Comparison of ENCODE assay signal across 8 mouse cellular contexts in genomic region chr4:136309780-136310179, GRCm38 (mm10). TPM values are rescaled to one million over a fixed set of nuclear protein-coding genes. Genes with fewer than 3 reads are reported as not detected.
DNase-seq lines count a peak whose midpoint lies in the region; ATAC-seq and TF ChIP-seq lines count a peak whose summit lies in the region.

No protein-coding gene starts in this region.

- ATAC-seq in activated CD4-positive, CD25-positive, alpha-beta regulatory T cell, adult 4 months, result peak; percentile 60
- peak; percentile 75 for ATAC-seq in erythroblast, adult 5-6 weeks (replicated peaks; ENCODE audit: low FRiP score, poor library complexity, severe bottlenecking)
- ATAC-seq in hindbrain, embryonic 13.5 days (ENCODE audit: low FRiP score), result no peak

- 10% methylated on average over 11 of the region's 11 CpGs for WGBS in hindbrain, embryonic 13.5 days
- WGBS in liver, adult 2 months, result 2% methylated on average over 11 of the region's 11 CpGs

- peak overlapping the region; percentile 78 for H3K9ac ChIP-seq in hindbrain, embryonic 13.5 days
- H3K9ac ChIP-seq in liver, adult 2 months (ENCODE audit: low read depth, low read length), result no peak overlapping the region

- H3K4me3 ChIP-seq in hindbrain, embryonic 13.5 days, result peak overlapping the region; percentile 100
- H3K4me3 ChIP-seq in liver, adult 2 months (ENCODE audit: insufficient read depth, low read depth, low read length), result peak overlapping the region; percentile 88; the same call in 1 of the 2 replicates
- H3K4me3 ChIP-seq in testis, adult 2 months (ENCODE audit: control insufficient read depth, low read depth, low read length), result peak overlapping the region; percentile 91

- peaks cover 34% of the 10 kb centered on the region for H3K4me1 ChIP-seq in hindbrain, embryonic 13.5 days (replicated peaks)
- H3K4me1 ChIP-seq in liver, adult 2 months (ENCODE audit: control insufficient read depth, insufficient read depth, low read length), result peaks cover 8% of the 10 kb centered on the region
- H3K4me1 ChIP-seq in testis, adult 2 months (ENCODE audit: control insufficient read depth, insufficient read depth, low read length), result peaks cover 3% of the 10 kb centered on the region

- H3K79me2 ChIP-seq in liver, adult 2 months (ENCODE audit: control insufficient read depth, insufficient read depth, low read length), result peaks cover 15% of the 10 kb centered on the region; the same call in 1 of the 2 replicates

- no peak for TF ChIP-seq CTCF in liver, adult 2 months (IDR thresholded peaks at IDR 0.05; ENCODE audit: low read depth, low read length)
- no peak for TF ChIP-seq CTCF in testis, adult 2 months (IDR thresholded peaks at IDR 0.05; ENCODE audit: control insufficient read depth, insufficient read depth, insufficient replicate concordance, low read depth, low read length)

- no peak for TF ChIP-seq POLR2A in liver, adult 2 months (IDR thresholded peaks at IDR 0.05; ENCODE audit: extremely low read depth, insufficient read depth, low read length)
- TF ChIP-seq POLR2A in testis, adult 2 months (IDR thresholded peaks at IDR 0.05; ENCODE audit: control insufficient read depth, low read depth, low read length), result no peak

- peak overlapping the region; percentile 99 for H3K27ac ChIP-seq in hindbrain, embryonic 13.5 days
- peak overlapping the region; percentile 80 for H3K27ac ChIP-seq in liver, adult 2 months (replicated peaks; ENCODE audit: insufficient read depth, low read depth, low read length)
- peak overlapping the region; percentile 94 for H3K27ac ChIP-seq in testis, adult 2 months (ENCODE audit: control insufficient read depth, insufficient read depth, low read depth, low read length)

- H3K4me2 ChIP-seq in hindbrain, embryonic 13.5 days, result peak overlapping the region; percentile 71

- peak; percentile 47 to 66 for DNase-seq in CD8-positive naive resting alpha-beta T cell, adult 2 months (ENCODE audit: low read depth in 2 of 2, low spot score in 2 of 2)
- peak; percentile 84 for DNase-seq in liver, adult 2 months (ENCODE audit: extremely low read depth, low read depth, low spot score)
- DNase-seq in monocyte, adult 2 months (ENCODE audit: low read depth in 1 of 2, low spot score in 2 of 2), result peak; percentile 19 to 25
- DNase-seq in left cerebral cortex, adult 9 months (ENCODE audit: low spot score in 2 of 2), result no peak

- no peaks in the 10 kb centered on the region for H3K36me3 ChIP-seq in hindbrain, embryonic 13.5 days
- H3K36me3 ChIP-seq in liver, adult 2 months (ENCODE audit: control insufficient read depth, insufficient read depth, low read length), result no peaks in the 10 kb centered on the region
- H3K36me3 ChIP-seq in testis, adult 2 months (ENCODE audit: control insufficient read depth, insufficient read depth, low read length), result no peaks in the 10 kb centered on the region

- H3K9me3 ChIP-seq in hindbrain, embryonic 13.5 days, result no peaks in the 10 kb centered on the region

- no peaks in the 10 kb centered on the region for H3K27me3 ChIP-seq in hindbrain, embryonic 13.5 days
- no peaks in the 10 kb centered on the region for H3K27me3 ChIP-seq in liver, adult 2 months (ENCODE audit: control insufficient read depth, insufficient read depth, low read length)
- no peaks in the 10 kb centered on the region for H3K27me3 ChIP-seq in testis, adult 2 months (ENCODE audit: control insufficient read depth, insufficient read depth, low read length)

RNA-seq across cellular contexts. Expression of gene Hnrnpr, which starts 1.0 kb away (rescaled TPM):
- 10 to 100 TPM; 80.8 to 97.7 TPM for polyA plus RNA-seq in activated CD4-positive, CD25-positive, alpha-beta regulatory T cell, adult 4 months (2017; shearing (Covaris generic))
- 41.1 and 67.9 TPM in 2 replicates for total RNA-seq in erythroblast, adult 5-6 weeks (2015; ENCODE audit: low replicate concordance)
- total RNA-seq in erythroblast, adult 5-6 weeks (2017; ENCODE audit: low replicate concordance), result 112 and 119 TPM in 2 replicates
- polyA plus RNA-seq in hindbrain, embryonic 13.5 days (2015; fragmentation: Nextera tagmentation; extraction: Ambion mirVana), result 234 and 252 TPM in 2 replicates
- 16.7 and 22.9 TPM in 2 replicates for total RNA-seq in liver, adult 2 months (2014; rRNA removed)
- 5.0 and 5.7 TPM in 2 replicates for polyA plus RNA-seq in liver, adult 2 months (2012; rRNA removed)
- 25.5 and 30.3 TPM in 2 replicates for polyA plus RNA-seq in testis, adult 2 months (2012; rRNA removed)

RNA-seq across cellular contexts. Expression of gene Zfp46, which starts 25.3 kb away (rescaled TPM):
- 1 to 10 TPM; 9.4 to 9.5 TPM for polyA plus RNA-seq in activated CD4-positive, CD25-positive, alpha-beta regulatory T cell, adult 4 months (2017; shearing (Covaris generic))
- 2.5 and 2.7 TPM in 2 replicates for total RNA-seq in erythroblast, adult 5-6 weeks (2015; ENCODE audit: low replicate concordance)
- total RNA-seq in erythroblast, adult 5-6 weeks (2017; ENCODE audit: low replicate concordance), result 2.8 and 7.0 TPM in 2 replicates
- polyA plus RNA-seq in hindbrain, embryonic 13.5 days (2015; fragmentation: Nextera tagmentation; extraction: Ambion mirVana), result 41.3 and 44.5 TPM in 2 replicates
- 2.6 TPM in 2 replicates for total RNA-seq in liver, adult 2 months (2014; rRNA removed)
- polyA plus RNA-seq in liver, adult 2 months (2012; rRNA removed), result 2.9 and 3.1 TPM in 2 replicates
- 4.8 and 5.4 TPM in 2 replicates for polyA plus RNA-seq in testis, adult 2 months (2012; rRNA removed)

Comparison
In these comparisons a context has a peak if more than half of its experiments do, and no peak if none do; other contexts are left out.
1. DNase-seq: peak in CD8-positive naive resting alpha-beta T cell, adult 2 months (2 of 2), liver, adult 2 months (single experiment) and monocyte, adult 2 months (2 of 2); none in left cerebral cortex, adult 9 months (0 of 2).
2. Peak in every context shown above with its lines, with median percentiles within 50 percentile points of each other: H3K27ac ChIP-seq and H3K4me3 ChIP-seq.